Mouse (Mus musculus) c-Kit-negative CD71-positive TER-119-positive erythroid progenitor cells, embryonic 14.5 days (primary cell): Measurements from ENCODE around the gene Zkscan17.

Experiments
- DNase-seq: peaks from one replicate; pipeline ENCODE4 v3.0.0-alpha.2; 2013; ENCODE audit warnings: low read depth, low spot score

The Zkscan17 gene

GRCm38 (mm10) chr11:59458973-59459372 lies 67.6 kb downstream of the Zkscan17 start:
- no peak for DNase-seq

GRCm38 (mm10) chr11:59456891-59457290 lies 69.7 kb downstream of the Zkscan17 start:
- DNase-seq = no peak

GRCm38 (mm10) chr11:59456346-59456745 lies 70.2 kb downstream of the Zkscan17 start:
- no peak for DNase-seq

DNA sequence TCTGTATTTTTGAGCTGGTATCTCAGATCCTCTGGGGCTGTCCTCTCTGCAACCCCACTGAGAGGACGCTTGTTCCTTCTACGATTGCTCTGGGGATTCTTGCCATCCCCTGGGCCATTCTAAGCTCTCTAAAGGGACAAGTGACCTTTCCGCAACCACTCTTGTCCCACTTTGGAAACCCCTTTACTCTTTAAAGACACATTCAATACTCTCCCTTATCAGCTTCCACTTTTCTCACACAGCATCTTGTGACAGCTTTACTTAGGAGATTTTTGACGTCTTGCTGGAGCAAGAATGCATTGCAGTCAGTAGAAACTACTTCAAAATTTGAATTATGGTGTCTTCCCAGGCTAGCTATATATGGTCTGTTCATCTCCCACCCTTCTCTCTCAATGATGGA lies 75.5 kb downstream of the Zkscan17 start, which contains the start of gene Snap47:
Snap47 (minus strand) TSS at position 101 of the 400 bp plus-strand sequence.
- DNase-seq = no peak

GRCm38 (mm10) chr11:59450230-59450771 lies 76.2 kb downstream of the Zkscan17 start:
- DNase-seq = peak; percentile 12

DNA sequence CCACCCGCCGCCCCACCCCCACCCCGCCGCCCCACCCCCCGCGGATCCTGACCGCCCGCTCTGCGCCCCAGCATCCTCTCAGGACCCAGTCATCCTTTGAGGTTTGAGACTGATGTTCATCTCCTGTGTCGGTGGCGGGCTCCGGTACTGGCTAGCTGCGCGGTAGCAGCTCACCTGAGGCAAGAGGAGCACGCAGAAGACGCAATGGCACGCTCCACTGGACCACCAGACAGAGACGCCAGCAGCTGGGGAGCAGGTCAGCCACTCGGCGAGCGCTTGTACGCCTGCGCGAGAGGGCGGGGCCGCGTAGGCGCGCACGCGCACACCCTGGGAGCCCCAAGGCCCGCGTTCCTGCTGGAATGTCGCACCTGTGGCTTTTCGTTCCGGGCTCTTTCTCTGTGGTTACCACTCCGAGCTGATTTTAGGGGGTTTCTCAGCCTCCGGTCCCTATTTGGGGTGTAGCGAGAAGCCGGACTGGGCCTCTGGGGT lies 76.8 kb downstream of the Zkscan17 start, which contains the start of gene Jmjd4:
Jmjd4 (plus strand) TSS at position 305 of the 489 bp plus-strand sequence.
- DNase-seq = peak; percentile 81

GRCm38 (mm10) chr11:59443102-59443501 lies 83.4 kb downstream of the Zkscan17 start:
- DNase-seq = no peak

DNA sequence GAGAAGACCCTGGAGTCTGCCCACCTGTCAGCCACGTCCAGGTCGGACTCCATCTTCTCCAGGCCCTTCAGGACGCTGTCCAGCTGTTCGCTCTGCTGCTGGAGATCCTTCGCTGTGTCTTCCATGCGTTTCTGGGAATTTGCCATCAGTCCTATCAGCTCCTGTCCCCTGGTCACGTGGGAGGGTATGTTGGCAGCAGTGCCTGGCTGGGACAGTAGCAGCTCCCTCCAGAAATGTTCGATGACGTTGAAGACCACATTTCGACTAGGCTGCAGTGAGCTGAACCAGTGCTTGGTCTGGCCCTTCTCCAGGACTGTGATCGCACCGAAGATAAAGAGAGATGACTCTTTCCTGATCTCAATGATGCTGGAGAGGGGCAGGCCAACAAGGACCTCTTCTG lies 88.6 kb downstream of the Zkscan17 start:
- DNase-seq = no peak
